Mouse (Mus musculus) embryonic facial prominence, embryonic 12.5 days (tissue): Measurements from ENCODE around the gene Gabrb1. TPM values are rescaled to one million over a fixed set of nuclear protein-coding genes. Genes with fewer than 3 reads are reported as not detected.

ENCODE experiments used
- ATAC-seq: fragments of 200-750 bp; cut with Nextera tagmentation; 2 replicates; pipeline ENCODE4 v1.8.0; 2017; ENCODE audit not compliant: insufficient number of reproducible peaks, insufficient read depth, low FRiP score, low TSS enrichment
- H3K27ac ChIP-seq: fragments of 300-500 bp; sonication (generic); 2 replicates; pipeline ENCODE4 v1.5.1; 2016; ENCODE audit warnings: mild to moderate bottlenecking
- H3K27me3 ChIP-seq: fragments of 300-500 bp; sonication (generic); 2 replicates; pipeline ENCODE4 v1.6.1; 2016; ENCODE audit warnings: mild to moderate bottlenecking, moderate library complexity
- H3K36me3 ChIP-seq: fragments of 300-500 bp; sonication (generic); 2 replicates; pipeline ENCODE4 v1.6.1; 2016; ENCODE audit warnings: mild to moderate bottlenecking
- H3K4me1 ChIP-seq: fragments of 300-500 bp; sonication (generic); 2 replicates; pipeline ENCODE4 v1.6.1; 2016
- H3K4me2 ChIP-seq: fragments of 300-500 bp; sonication (generic); replicated peaks from 2 replicates; pipeline ENCODE4 v1.6.1; 2016; ENCODE audit warnings: mild to moderate bottlenecking, moderate library complexity
- H3K4me3 ChIP-seq: fragments of 300-500 bp; sonication (generic); 2 replicates; pipeline ENCODE4 v1.5.1; 2016; ENCODE audit warnings: mild to moderate bottlenecking
- H3K9ac ChIP-seq: fragments of 300-500 bp; sonication (generic); 2 replicates; pipeline ENCODE4 v1.6.1; 2016; ENCODE audit warnings: mild to moderate bottlenecking, moderate library complexity
- H3K9me3 ChIP-seq: fragments of 300-500 bp; sonication (generic); 2 replicates; pipeline ENCODE4 v1.6.1; 2016; ENCODE audit warnings: mild to moderate bottlenecking, moderate library complexity
- WGBS: fragments of 180-500 bp; shearing (Covaris S2); methylation state at CpG from one replicate; pipeline ENCODE4 v1.1.7; 2016; 5-methylcytosine and 5-hydroxymethylcytosine counted together
- polyA plus RNA-seq: library from polyadenylated mRNA; unstranded; fragments of >200 nt; fragmentation: Nextera tagmentation; extraction: Ambion mirVana; gene quantifications from 2 replicates; pipeline ENCODE4 v1.2.1, GENCODE M21; 2016

Gene Gabrb1
- polyA plus RNA-seq, 1 experiment from 2014 or later: 1.8 TPM

GRCm38 (mm10) chr5:71700468-71701272, 42.8 kb downstream of the Gabrb1 start:
- H3K27ac ChIP-seq: no peak overlapping the region
- peak; percentile 90 for ATAC-seq

GRCm38 (mm10) chr5:71701273-71701614, 43.3 kb downstream of the Gabrb1 start:
- no peak; the same call in 1 of the 2 replicates for ATAC-seq
- Histone ChIP-seq H3K27ac (no peak overlapping the region), H3K4me1 (peaks cover 11% of the 10 kb centered on the region; the same call in 1 of the 2 replicates), H3K27me3 (peaks cover 14% of the 10 kb centered on the region), H3K9me3 (no peaks in the 10 kb centered on the region), H3K36me3 (no peaks in the 10 kb centered on the region), H3K9ac (peak overlapping the region; percentile 46), H3K4me3 (peak overlapping the region; percentile 54), H3K4me2 (peak overlapping the region; percentile 90)
- 2% methylated on average over 6 of the region's 6 CpGs for WGBS

More at GRCm38 (mm10) chr5:71700468-71701272, 42.8 kb downstream of the Gabrb1 start:
- Histone ChIP-seq H3K4me3 (peak overlapping the region; percentile 54), H3K4me1 (peaks cover 11% of the 10 kb centered on the region; the same call in 1 of the 2 replicates), H3K9me3 (no peaks in the 10 kb centered on the region), H3K9ac (peak overlapping the region; percentile 46), H3K27me3 (peaks cover 14% of the 10 kb centered on the region), H3K4me2 (peak overlapping the region; percentile 90), H3K36me3 (no peaks in the 10 kb centered on the region)
- under 1% methylated on average over 46 of the region's 46 CpGs for WGBS

GRCm38 (mm10) chr5:71732931-71733792, 75.2 kb downstream of the Gabrb1 start:
- no peaks in the 10 kb centered on the region for H3K4me1 ChIP-seq
- H3K9me3 ChIP-seq: no peaks in the 10 kb centered on the region
- ATAC-seq: no peak
- WGBS: 83% methylated on average over 8 of the region's 8 CpGs
- H3K27ac ChIP-seq: no peak overlapping the region
- no peak overlapping the region for H3K9ac ChIP-seq
- no peaks in the 10 kb centered on the region for H3K36me3 ChIP-seq
- no peaks in the 10 kb centered on the region for H3K27me3 ChIP-seq
- no peak overlapping the region for H3K4me3 ChIP-seq
- no peak overlapping the region for H3K4me2 ChIP-seq

GRCm38 (mm10) chr5:71747411-71747810, 89.5 kb downstream of the Gabrb1 start:
- H3K9ac ChIP-seq: no peak overlapping the region
- H3K27me3 ChIP-seq: no peaks in the 10 kb centered on the region
- H3K4me3 ChIP-seq: no peak overlapping the region
- no peaks in the 10 kb centered on the region for H3K9me3 ChIP-seq
- H3K27ac ChIP-seq: no peak overlapping the region
- H3K36me3 ChIP-seq: no peaks in the 10 kb centered on the region
- no peaks in the 10 kb centered on the region for H3K4me1 ChIP-seq
- no peak overlapping the region for H3K4me2 ChIP-seq
- ATAC-seq: no peak
- WGBS: 73% methylated on average over 2 of the region's 2 CpGs

GRCm38 (mm10) chr5:71753966-71754365, 96.1 kb downstream of the Gabrb1 start:
- Histone ChIP-seq H3K4me3 (no peak overlapping the region), H3K4me1 (no peaks in the 10 kb centered on the region), H3K27me3 (no peaks in the 10 kb centered on the region), H3K9me3 (no peaks in the 10 kb centered on the region), H3K4me2 (no peak overlapping the region), H3K27ac (no peak overlapping the region), H3K9ac (no peak overlapping the region), H3K36me3 (no peaks in the 10 kb centered on the region)
- WGBS: 84% methylated on average over 5 of the region's 5 CpGs
- ATAC-seq: no peak

GRCm38 (mm10) chr5:71761105-71761504, 103.2 kb downstream of the Gabrb1 start:
- Histone ChIP-seq H3K27me3 (no peaks in the 10 kb centered on the region), H3K4me2 (no peak overlapping the region), H3K4me1 (no peaks in the 10 kb centered on the region), H3K27ac (no peak overlapping the region), H3K9me3 (no peaks in the 10 kb centered on the region), H3K4me3 (no peak overlapping the region), H3K36me3 (no peaks in the 10 kb centered on the region), H3K9ac (no peak overlapping the region)
- WGBS: 91% methylated on average over 6 of the region's 6 CpGs
- ATAC-seq: no peak

GRCm38 (mm10) chr5:71781514-71782179, 123.7 kb downstream of the Gabrb1 start:
- ATAC-seq: no peak
- Histone ChIP-seq H3K9me3 (no peaks in the 10 kb centered on the region), H3K9ac (no peak overlapping the region), H3K4me2 (no peak overlapping the region), H3K36me3 (no peaks in the 10 kb centered on the region), H3K27ac (no peak overlapping the region), H3K4me1 (no peaks in the 10 kb centered on the region), H3K27me3 (no peaks in the 10 kb centered on the region), H3K4me3 (no peak overlapping the region)
- 88% methylated on average over 2 of the region's 2 CpGs for WGBS

GRCm38 (mm10) chr5:71822862-71823261, 164.9 kb downstream of the Gabrb1 start:
- H3K9ac ChIP-seq: no peak overlapping the region
- no peak overlapping the region for H3K4me3 ChIP-seq
- H3K4me2 ChIP-seq: no peak overlapping the region
- no peak for ATAC-seq
- H3K4me1 ChIP-seq: no peaks in the 10 kb centered on the region
- no peaks in the 10 kb centered on the region for H3K36me3 ChIP-seq
- no peaks in the 10 kb centered on the region for H3K9me3 ChIP-seq
- no peaks in the 10 kb centered on the region for H3K27me3 ChIP-seq
- H3K27ac ChIP-seq: no peak overlapping the region
- WGBS: 27% methylated on average over 1 of the region's 1 CpGs

- Histone ChIP-seq H3K4me1 (no peaks in the 10 kb centered on the region), H3K9me3 (no peaks in the 10 kb centered on the region), H3K36me3 (no peaks in the 10 kb centered on the region), H3K27me3 (no peaks in the 10 kb centered on the region), H3K9ac (no peak overlapping the region), H3K4me2 (no peak overlapping the region), H3K27ac (no peak overlapping the region), H3K4me3 (no peak overlapping the region)
- ATAC-seq: no peak
Observed at GRCm38 (mm10) chr5:71828342-71828741, 170.4 kb downstream of the Gabrb1 start.

GRCm38 (mm10) chr5:71828996-71829395, 171.1 kb downstream of the Gabrb1 start:
- no peaks in the 10 kb centered on the region for H3K27me3 ChIP-seq
- WGBS: 62% methylated on average over 1 of the region's 1 CpGs
- ATAC-seq: no peak
- no peaks in the 10 kb centered on the region for H3K9me3 ChIP-seq
- no peak overlapping the region for H3K4me2 ChIP-seq
- no peaks in the 10 kb centered on the region for H3K36me3 ChIP-seq
- no peak overlapping the region for H3K9ac ChIP-seq
- H3K4me3 ChIP-seq: no peak overlapping the region
- no peak overlapping the region for H3K27ac ChIP-seq
- H3K4me1 ChIP-seq: no peaks in the 10 kb centered on the region

GRCm38 (mm10) chr5:71830342-71830741, 172.4 kb downstream of the Gabrb1 start:
- Histone ChIP-seq H3K9ac (no peak overlapping the region), H3K27ac (no peak overlapping the region), H3K27me3 (no peaks in the 10 kb centered on the region), H3K4me1 (no peaks in the 10 kb centered on the region), H3K9me3 (no peaks in the 10 kb centered on the region), H3K4me3 (no peak overlapping the region), H3K36me3 (no peaks in the 10 kb centered on the region), H3K4me2 (no peak overlapping the region)
- 80% methylated on average over 2 of the region's 2 CpGs for WGBS
- no peak for ATAC-seq
